Mouse (Mus musculus) liver, adult 2 months (tissue): ENCODE data around the gene Mcm2. TPM values are rescaled to one million over a fixed set of nuclear protein-coding genes. Genes with fewer than 3 reads are reported as not detected.

ENCODE experiments used
- DNase-seq: peaks from one replicate; pipeline ENCODE4 v3.0.0-alpha.2; 2011; ENCODE audit warnings: low read depth, low spot score; ENCODE audit errors: extremely low read depth
- H3K27ac ChIP-seq: fragments of 200-500 bp; replicated peaks from 2 replicates; pipeline ENCODE4 v1.5.1; 2012; ENCODE audit warnings: low read depth, mild to moderate bottlenecking, control low read depth, inconsistent platforms, low read length; ENCODE audit not compliant: insufficient read depth
- H3K27me3 ChIP-seq: fragments of 200-500 bp; 2 replicates; pipeline ENCODE4 v1.6.1; 2012; ENCODE audit warnings: mild to moderate bottlenecking, moderate library complexity, low read length, inconsistent platforms; ENCODE audit not compliant: control insufficient read depth, insufficient read depth
- H3K36me3 ChIP-seq: fragments of 200-500 bp; 2 replicates; pipeline ENCODE4 v1.6.1; 2012; ENCODE audit warnings: low read length, inconsistent platforms; ENCODE audit not compliant: control insufficient read depth, insufficient read depth
- H3K4me1 ChIP-seq: fragments of 200-500 bp; 2 replicates; pipeline ENCODE4 v1.6.1; 2011; ENCODE audit warnings: low read length; ENCODE audit not compliant: control insufficient read depth, insufficient read depth
- H3K4me3 ChIP-seq: fragments of 200-500 bp; 2 replicates; pipeline ENCODE4 v1.5.1; 2011; ENCODE audit warnings: low read depth, mild to moderate bottlenecking, control low read depth, low read length, moderate library complexity; ENCODE audit not compliant: insufficient read depth
- H3K79me2 ChIP-seq: fragments of 200-500 bp; 2 replicates; pipeline ENCODE4 v1.6.1; 2012; ENCODE audit warnings: inconsistent platforms, mild to moderate bottlenecking, low read length, moderate library complexity; ENCODE audit not compliant: control insufficient read depth, insufficient read depth
- H3K9ac ChIP-seq: fragments of 200-500 bp; 2 replicates; pipeline ENCODE4 v1.6.1; 2012; ENCODE audit warnings: low read depth, mild to moderate bottlenecking, control low read depth, inconsistent platforms, low read length
- CTCF ChIP-seq: fragments of 200-500 bp; IDR thresholded peaks from 2 replicates; pipeline ENCODE4 v1.5.1; 2011; ENCODE audit warnings: low read depth, low read length, control low read depth
- POLR2A ChIP-seq: fragments of 200-500 bp; IDR thresholded peaks from 2 replicates; pipeline ENCODE4 v1.6.1; 2011; ENCODE audit warnings: low read length, control low read depth; ENCODE audit not compliant: insufficient read depth; ENCODE audit errors: extremely low read depth
- WGBS: fragments of 180-500 bp; shearing (Covaris S2); methylation state at CpG from one replicate; pipeline ENCODE4 v1.1.7; 2018; 5-methylcytosine and 5-hydroxymethylcytosine counted together
- polyA plus RNA-seq: library from polyadenylated mRNA; depleted of rRNA; stranded (reverse); fragments of >200 nt; gene quantifications from 2 replicates; pipeline ENCODE4 v1.2.3, GENCODE M21; 2012
- total RNA-seq: library from RNA; depleted of rRNA; stranded (reverse); fragments of >200 nt; gene quantifications from 2 replicates; pipeline ENCODE4 v1.2.3, GENCODE M21; 2014

Mcm2 gene
- total and polyA plus RNA-seq, 2 experiments: 2.4 to 3.3 TPM

GRCm38 (mm10) chr6:88840211-88840610 lies 58.4 kb downstream of the Mcm2 start:
- peaks cover 4% of the 10 kb centered on the region; the same call in 1 of the 2 replicates for H3K79me2 ChIP-seq
- H3K9ac ChIP-seq: no peak overlapping the region
- 70% methylated on average over 3 of the region's 3 CpGs for WGBS
- no peaks in the 10 kb centered on the region for H3K27me3 ChIP-seq
- DNase-seq: no peak
- no peak overlapping the region for H3K4me3 ChIP-seq
- peaks cover 2% of the 10 kb centered on the region; the same call in 1 of the 2 replicates for H3K36me3 ChIP-seq
- H3K27ac ChIP-seq: no peak overlapping the region
- peaks cover 11% of the 10 kb centered on the region for H3K4me1 ChIP-seq
- TF ChIP-seq POLR2A (no peak), CTCF (no peak)

GRCm38 (mm10) chr6:88839135-88839970 lies 59.2 kb downstream of the Mcm2 start:
- H3K4me3 ChIP-seq: no peak overlapping the region
- no peak for TF ChIP-seq POLR2A
- no peak for TF ChIP-seq CTCF
- H3K36me3 ChIP-seq: peaks cover 2% of the 10 kb centered on the region; the same call in 1 of the 2 replicates
- no peak overlapping the region for H3K27ac ChIP-seq
- H3K4me1 ChIP-seq: peaks cover 11% of the 10 kb centered on the region
- H3K9ac ChIP-seq: no peak overlapping the region
- WGBS: 90% methylated on average over 26 of the region's 26 CpGs
- H3K27me3 ChIP-seq: no peaks in the 10 kb centered on the region
- peaks cover 4% of the 10 kb centered on the region; the same call in 1 of the 2 replicates for H3K79me2 ChIP-seq
- DNase-seq: no peak

GRCm38 (mm10) chr6:88838613-88839012 lies 60.0 kb downstream of the Mcm2 start:
- peaks cover 2% of the 10 kb centered on the region; the same call in 1 of the 2 replicates for H3K36me3 ChIP-seq
- no peaks in the 10 kb centered on the region for H3K27me3 ChIP-seq
- no peak overlapping the region for H3K9ac ChIP-seq
- peaks cover 11% of the 10 kb centered on the region for H3K4me1 ChIP-seq
- H3K79me2 ChIP-seq: peaks cover 4% of the 10 kb centered on the region; the same call in 1 of the 2 replicates
- no peak overlapping the region for H3K27ac ChIP-seq
- no peak overlapping the region for H3K4me3 ChIP-seq
- no peak for DNase-seq
- 97% methylated on average over 10 of the region's 10 CpGs for WGBS
- TF ChIP-seq CTCF: no peak

- H3K4me1 ChIP-seq: peaks cover 7% of the 10 kb centered on the region
Measured at GRCm38 (mm10) chr6:88837999-88838398, 60.6 kb downstream of the Mcm2 start.

GRCm38 (mm10) chr6:88836178-88836819 lies 62.3 kb downstream of the Mcm2 start:
- peaks cover 6% of the 10 kb centered on the region for H3K4me1 ChIP-seq
- no peak for TF ChIP-seq CTCF
- H3K4me3 ChIP-seq: no peak overlapping the region
- no peak overlapping the region for H3K9ac ChIP-seq
- 92% methylated on average over 28 of the region's 28 CpGs for WGBS
- H3K36me3 ChIP-seq: peaks cover 2% of the 10 kb centered on the region; the same call in 1 of the 2 replicates
- H3K27ac ChIP-seq: no peak overlapping the region
- H3K79me2 ChIP-seq: peaks cover 4% of the 10 kb centered on the region; the same call in 1 of the 2 replicates
- no peak for DNase-seq
- no peaks in the 10 kb centered on the region for H3K27me3 ChIP-seq

More at GRCm38 (mm10) chr6:88837999-88838398, 60.6 kb downstream of the Mcm2 start:
- peaks cover 4% of the 10 kb centered on the region; the same call in 1 of the 2 replicates for H3K79me2 ChIP-seq
- peaks cover 2% of the 10 kb centered on the region; the same call in 1 of the 2 replicates for H3K36me3 ChIP-seq
- H3K27ac ChIP-seq: no peak overlapping the region
- no peak for DNase-seq
- 95% methylated on average over 12 of the region's 12 CpGs for WGBS
- H3K27me3 ChIP-seq: no peaks in the 10 kb centered on the region
- TF ChIP-seq POLR2A (no peak), CTCF (no peak)
- H3K4me3 ChIP-seq: no peak overlapping the region
- H3K9ac ChIP-seq: no peak overlapping the region
